Mouse (Mus musculus) stomach, embryonic 15.5 days (tissue): ENCODE results near the gene Prkcd. TPM values are rescaled to one million over a fixed set of nuclear protein-coding genes. Genes with fewer than 3 reads are reported as not detected.
A peak's percentile ranks its signal among the peaks of the same experiment; 100 is the strongest.

Experiments
- ATAC-seq: fragments of 200-750 bp; cut with Nextera tagmentation; 2 replicates; pipeline ENCODE4 v1.8.0; 2017; ENCODE audit warnings: low read depth, moderate number of reproducible peaks, moderate TSS enrichment; ENCODE audit not compliant: insufficient read depth, low FRiP score
- H3K27ac ChIP-seq: fragments of 300-500 bp; sonication (generic); 2 replicates; pipeline ENCODE4 v1.5.1; 2015; ENCODE audit warnings: mild to moderate bottlenecking, inconsistent platforms
- H3K27me3 ChIP-seq: fragments of 300-500 bp; sonication (generic); replicated peaks from 2 replicates; pipeline ENCODE4 v1.6.1; 2015; ENCODE audit warnings: inconsistent platforms
- H3K36me3 ChIP-seq: fragments of 300-500 bp; sonication (generic); 2 replicates; pipeline ENCODE4 v1.6.1; 2015; ENCODE audit warnings: inconsistent platforms
- H3K4me1 ChIP-seq: fragments of 300-500 bp; sonication (generic); 2 replicates; pipeline ENCODE4 v1.6.1; 2015; ENCODE audit warnings: inconsistent platforms
- H3K4me2 ChIP-seq: fragments of 300-500 bp; sonication (generic); 2 replicates; pipeline ENCODE4 v1.6.1; 2015; ENCODE audit warnings: mild to moderate bottlenecking, inconsistent platforms
- H3K4me3 ChIP-seq: fragments of 300-500 bp; sonication (generic); replicated peaks from 2 replicates; pipeline ENCODE4 v1.5.1; 2015; ENCODE audit warnings: inconsistent platforms
- H3K9ac ChIP-seq: fragments of 300-500 bp; sonication (generic); 2 replicates; pipeline ENCODE4 v1.6.1; 2015; ENCODE audit warnings: inconsistent platforms
- H3K9me3 ChIP-seq: fragments of 300-500 bp; sonication (generic); 2 replicates; pipeline ENCODE4 v1.6.1; 2016; ENCODE audit warnings: inconsistent platforms
- WGBS: fragments of 180-500 bp; shearing (Covaris S2); methylation state at CpG from one replicate; pipeline ENCODE4 v1.1.7; 2015; 5-methylcytosine and 5-hydroxymethylcytosine counted together
- polyA plus RNA-seq: library from polyadenylated mRNA; unstranded; fragments of >200 nt; fragmentation: Nextera tagmentation; extraction: Ambion mirVana; gene quantifications from 2 replicates; pipeline ENCODE4 v1.2.1, GENCODE M21; 2015

The Prkcd gene
- polyA plus RNA-seq: 56.2 and 59.1 TPM in 2 replicates

GRCm38 (mm10) chr14:30625856-30626726 lies at the start of gene Prkcd:
Gene Prkcd (minus strand): TSS chr14:30626210.
- Histone ChIP-seq H3K9ac (peak within 1 kb of the TSS; percentile 66), H3K4me1 (peaks cover 40% of the 10 kb centered on the region)
- WGBS: under 1% methylated on average over 70 of the region's 71 CpGs

GRCm38 (mm10) chr14:30674947-30675346 lies 48.9 kb upstream of the Prkcd start:
- Histone ChIP-seq H3K27ac (no peak overlapping the region), H3K4me3 (no peak overlapping the region), H3K27me3 (no peaks in the 10 kb centered on the region), H3K4me1 (no peaks in the 10 kb centered on the region), H3K36me3 (peaks cover 19% of the 10 kb centered on the region), H3K4me2 (no peak overlapping the region), H3K9ac (no peak overlapping the region), H3K9me3 (no peaks in the 10 kb centered on the region)
- no peak for ATAC-seq
- WGBS: 75% methylated on average over 6 of the region's 6 CpGs

More at GRCm38 (mm10) chr14:30625856-30626726, at the start of gene Prkcd:
- Histone ChIP-seq H3K27me3 (no peaks in the 10 kb centered on the region), H3K36me3 (no peaks in the 10 kb centered on the region), H3K27ac (peak within 1 kb of the TSS; percentile 88), H3K4me3 (peak within 1 kb of the TSS; percentile 86), H3K9me3 (no peaks in the 10 kb centered on the region), H3K4me2 (peak within 1 kb of the TSS; percentile 84)
- ATAC-seq: peak; percentile 80

- H3K9ac ChIP-seq: no peak overlapping the region
- H3K27ac ChIP-seq: no peak overlapping the region
- H3K4me2 ChIP-seq: no peak overlapping the region
- no peaks in the 10 kb centered on the region for H3K9me3 ChIP-seq
- H3K4me1 ChIP-seq: no peaks in the 10 kb centered on the region
- ATAC-seq: peak; percentile 39; the same call in 1 of the 2 replicates
- no peaks in the 10 kb centered on the region for H3K27me3 ChIP-seq
- peaks cover 33% of the 10 kb centered on the region for H3K36me3 ChIP-seq
- H3K4me3 ChIP-seq: no peak overlapping the region
- WGBS: 9% methylated on average over 3 of the region's 3 CpGs
These were observed 45.9 kb upstream of the Prkcd start for GRCm38 (mm10) chr14:30671986-30672312.

- Histone ChIP-seq H3K4me3 (no peak overlapping the region), H3K4me2 (no peak overlapping the region), H3K9ac (no peak overlapping the region), H3K27me3 (no peaks in the 10 kb centered on the region), H3K4me1 (no peaks in the 10 kb centered on the region), H3K9me3 (no peaks in the 10 kb centered on the region), H3K36me3 (peaks cover 34% of the 10 kb centered on the region), H3K27ac (no peak overlapping the region)
- WGBS: 69% methylated on average over 15 of the region's 15 CpGs
- no peak for ATAC-seq
These were observed 45.3 kb upstream of the Prkcd start for GRCm38 (mm10) chr14:30671095-30671985.

- no peak for ATAC-seq
- Histone ChIP-seq H3K4me3 (no peak overlapping the region), H3K27ac (no peak overlapping the region), H3K4me2 (no peak overlapping the region), H3K27me3 (no peaks in the 10 kb centered on the region), H3K36me3 (peaks cover 38% of the 10 kb centered on the region), H3K9me3 (no peaks in the 10 kb centered on the region), H3K9ac (no peak overlapping the region), H3K4me1 (no peaks in the 10 kb centered on the region)
- WGBS: 90% methylated on average over 6 of the region's 6 CpGs
These were observed 44.2 kb upstream of the Prkcd start for GRCm38 (mm10) chr14:30670161-30670560.

GRCm38 (mm10) chr14:30666604-30667003 lies 40.6 kb upstream of the Prkcd start:
- Histone ChIP-seq H3K36me3 (peaks cover 43% of the 10 kb centered on the region), H3K27me3 (no peaks in the 10 kb centered on the region), H3K4me2 (no peak overlapping the region), H3K4me3 (no peak overlapping the region), H3K27ac (no peak overlapping the region), H3K9ac (no peak overlapping the region), H3K4me1 (no peaks in the 10 kb centered on the region), H3K9me3 (no peaks in the 10 kb centered on the region)
- no peak for ATAC-seq
- WGBS: 85% methylated on average over 4 of the region's 4 CpGs

- Histone ChIP-seq H3K27ac (no peak overlapping the region), H3K4me1 (no peaks in the 10 kb centered on the region), H3K4me2 (no peak overlapping the region), H3K9ac (no peak overlapping the region), H3K9me3 (no peaks in the 10 kb centered on the region), H3K27me3 (no peaks in the 10 kb centered on the region), H3K36me3 (peaks cover 45% of the 10 kb centered on the region), H3K4me3 (no peak overlapping the region)
- WGBS: 72% methylated on average over 3 of the region's 3 CpGs
- no peak for ATAC-seq
These were observed 40.1 kb upstream of the Prkcd start for GRCm38 (mm10) chr14:30666061-30666460.

- no peak overlapping the region for H3K9ac ChIP-seq
- peaks cover 5% of the 10 kb centered on the region; the same call in 1 of the 2 replicates for H3K4me1 ChIP-seq
- WGBS: 91% methylated on average over 1 of the region's 1 CpGs
- 0 out of 2 replicates have a peak, but pooled peaks cover 3% of the 10 kb centered on the region for H3K36me3 ChIP-seq
- H3K4me2 ChIP-seq: no peak overlapping the region
- no peaks in the 10 kb centered on the region for H3K27me3 ChIP-seq
- H3K4me3 ChIP-seq: no peak overlapping the region
- ATAC-seq: no peak
- H3K9me3 ChIP-seq: no peaks in the 10 kb centered on the region
- H3K27ac ChIP-seq: no peak overlapping the region
These were observed 29.5 kb upstream of the Prkcd start for GRCm38 (mm10) chr14:30655531-30655930.

- Histone ChIP-seq H3K9me3 (no peaks in the 10 kb centered on the region), H3K4me3 (peak overlapping the region; percentile 100), H3K4me1 (peaks cover 5% of the 10 kb centered on the region; the same call in 1 of the 2 replicates), H3K36me3 (no peaks in the 10 kb centered on the region), H3K27me3 (no peaks in the 10 kb centered on the region), H3K4me2 (peak overlapping the region; percentile 73), H3K27ac (peak overlapping the region; percentile 89), H3K9ac (peak overlapping the region; percentile 99)
- no peak for ATAC-seq
- WGBS: 41% methylated on average over 4 of the region's 4 CpGs
These were observed 28.8 kb upstream of the Prkcd start for GRCm38 (mm10) chr14:30654691-30655228.

GRCm38 (mm10) chr14:30653943-30654659 lies 28.1 kb upstream of the Prkcd start, which contains the start of gene Rft1:
Gene Rft1 (plus strand): TSS chr14:30654360.
- Histone ChIP-seq H3K4me1 (peaks cover 5% of the 10 kb centered on the region; the same call in 1 of the 2 replicates), H3K27me3 (no peaks in the 10 kb centered on the region), H3K36me3 (no peaks in the 10 kb centered on the region), H3K9me3 (no peaks in the 10 kb centered on the region), H3K9ac (peak within 1 kb of the TSS; percentile 99), H3K27ac (peak within 1 kb of the TSS; percentile 89), H3K4me2 (peak within 1 kb of the TSS; percentile 73), H3K4me3 (peak within 1 kb of the TSS; percentile 100)
- ATAC-seq: peak; percentile 87
- WGBS: 3% methylated on average over 38 of the region's 38 CpGs

GRCm38 (mm10) chr14:30650969-30651368 lies 25.0 kb upstream of the Prkcd start:
- H3K4me2 ChIP-seq: no peak overlapping the region
- H3K9me3 ChIP-seq: no peaks in the 10 kb centered on the region
- peak; percentile 74 for ATAC-seq
- no peak overlapping the region for H3K27ac ChIP-seq
- no peak overlapping the region for H3K9ac ChIP-seq
- no peak overlapping the region for H3K4me3 ChIP-seq
- peaks cover 5% of the 10 kb centered on the region; the same call in 1 of the 2 replicates for H3K4me1 ChIP-seq
- no peaks in the 10 kb centered on the region for H3K27me3 ChIP-seq
- 18% methylated on average over 4 of the region's 4 CpGs for WGBS
- no peaks in the 10 kb centered on the region for H3K36me3 ChIP-seq
